Mouse (Mus musculus): ENCODE measurements around the gene 1810024B03Rik.

GRCm38 (mm10) chr2:127254604-127255134, 46.6 kb upstream of the 1810024B03Rik start:
- TF ChIP-seq GATA1 (IDR thresholded peaks at IDR 0.05; ENCODE audit: borderline replicate concordance, low read length) (no peak), CTCF (IDR thresholded peaks at IDR 0.05; ENCODE audit: low read depth, low read length) (no peak), POLR2AphosphoS5 (IDR thresholded peaks at IDR 0.05; ENCODE audit: insufficient replicate concordance, low read depth, low read length) (no peak), TAL1 (conservative IDR thresholded peaks at IDR 0.05; ENCODE audit: low read depth, low read length) (no peak), GATA2 (IDR thresholded peaks at IDR 0.05; ENCODE audit: borderline replicate concordance, low read depth, low read length) (no peak)
